Mouse (Mus musculus): Measurements from ENCODE around the gene Vegfb.
"Not testable (repeated sequence)": the region's sequence is repeated elsewhere in the genome, so short reads cannot be mapped to it uniquely, and the experiment has no call there.

- not testable (repeated sequence) for TF ChIP-seq POLR2A (IDR thresholded peaks at IDR 0.05; ENCODE audit: low read depth, low read length); CTCF (IDR thresholded peaks at IDR 0.05; ENCODE audit: borderline replicate concordance, insufficient read depth, low read length)
These were observed 3.7 kb upstream of the Vegfb start for GRCm38 (mm10) chr19:6991166-6991565.
